Mouse (Mus musculus) C2C12 (cell line): ENCODE data around the gene Frmd4a. TPM values are rescaled to one million over a fixed set of nuclear protein-coding genes. Genes with fewer than 3 reads are reported as not detected.

ENCODE experiments used
- H3K27me3 ChIP-seq: one replicate; pipeline ENCODE4 v1.6.1; 2011; ENCODE audit not compliant: control insufficient read depth, insufficient read depth, insufficient read length
- H3K36me3 ChIP-seq: one replicate; pipeline ENCODE4 v1.6.1; 2011; ENCODE audit not compliant: control insufficient read depth, insufficient read depth
- H3K4me3 ChIP-seq: one replicate; pipeline ENCODE4 v1.5.1; 2011; ENCODE audit warnings: mild to moderate bottlenecking, control low read depth; ENCODE audit not compliant: poor library complexity, insufficient read depth, severe bottlenecking
- H3K79me2 ChIP-seq: one replicate; pipeline ENCODE4 v1.6.1; 2011; ENCODE audit not compliant: control insufficient read depth, insufficient read depth
- H3K79me3 ChIP-seq: one replicate; pipeline ENCODE4 v1.6.1; 2011; ENCODE audit warnings: low read depth, control low read depth
- H3ac ChIP-seq: one replicate; pipeline ENCODE3; 2011; ENCODE audit warnings: low read depth; ENCODE audit not compliant: control insufficient read depth, insufficient read length
- CEBPB ChIP-seq: IDR thresholded peaks from one replicate; pipeline ENCODE4 v1.6.1; 2011; ENCODE audit warnings: low read depth, mild to moderate bottlenecking, control low read depth, moderate library complexity
- CTCF ChIP-seq: IDR thresholded peaks from one replicate; pipeline ENCODE4 v1.5.1; 2011; ENCODE audit not compliant: control insufficient read depth, insufficient read depth, insufficient read length
- FOSL1 ChIP-seq: IDR thresholded peaks from one replicate; pipeline ENCODE4 v1.8.0; 2011; ENCODE audit warnings: mild to moderate bottlenecking, low read length; ENCODE audit not compliant: poor library complexity, insufficient read depth, severe bottlenecking
- MAX ChIP-seq: IDR thresholded peaks from one replicate; pipeline ENCODE4 v1.6.1; 2011; ENCODE audit warnings: mild to moderate bottlenecking, control low read depth
- MYOD1 ChIP-seq: IDR thresholded peaks from one replicate; pipeline ENCODE4 v1.6.1; 2011; ENCODE audit warnings: low read depth; ENCODE audit not compliant: control insufficient read depth, insufficient read length
- MYOG ChIP-seq: IDR thresholded peaks from one replicate; pipeline ENCODE4 v1.6.1; 2011; ENCODE audit not compliant: control insufficient read depth, insufficient read length; ENCODE audit errors: extremely low read depth
- USF1 ChIP-seq: IDR thresholded peaks from one replicate; pipeline ENCODE4 v1.6.1; 2011; ENCODE audit warnings: low read depth, mild to moderate bottlenecking, control low read depth, moderate library complexity
- polyA plus RNA-seq: library from polyadenylated mRNA; unstranded; fragments of >200 nt; fragmentation: generic; extraction: Trizol; gene quantifications from one replicate; pipeline ENCODE4 v1.2.1, GENCODE M21; 2012; ENCODE audit warnings: missing spikeins

Frmd4a gene
- polyA plus RNA-seq, 1 experiment = 32.7 TPM

DNA sequence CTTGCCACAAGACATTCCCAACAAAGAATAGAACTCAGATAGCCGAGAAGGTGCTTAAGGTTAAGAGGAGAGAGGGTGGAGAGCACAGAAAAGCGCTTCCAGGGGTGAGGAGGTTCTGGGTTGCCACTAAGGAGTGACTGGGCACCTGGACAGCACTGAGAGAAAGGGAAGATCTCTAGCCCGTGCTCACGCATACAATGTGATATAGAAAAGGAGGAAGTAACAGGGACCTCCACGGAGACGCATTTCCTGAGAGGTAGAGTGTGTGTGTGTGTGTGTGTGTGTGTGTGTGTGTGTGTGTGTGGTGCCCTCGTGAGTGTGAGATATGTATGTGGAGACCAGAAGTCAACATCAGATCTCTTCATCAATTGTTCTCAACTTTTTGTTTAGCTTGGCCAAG is 377.1 kb downstream of the Frmd4a start:
- no peaks in the 10 kb centered on the region for H3K27me3 ChIP-seq
- H3K4me3 ChIP-seq = no peak overlapping the region
- H3ac ChIP-seq = no peak overlapping the region
- peaks cover 5% of the 10 kb centered on the region for H3K36me3 ChIP-seq
- TF ChIP-seq MYOD1 (no peak), MAX (no peak), CTCF (no peak)
- peaks cover 12% of the 10 kb centered on the region for H3K79me3 ChIP-seq
- H3K79me2 ChIP-seq = peaks cover 36% of the 10 kb centered on the region

DNA sequence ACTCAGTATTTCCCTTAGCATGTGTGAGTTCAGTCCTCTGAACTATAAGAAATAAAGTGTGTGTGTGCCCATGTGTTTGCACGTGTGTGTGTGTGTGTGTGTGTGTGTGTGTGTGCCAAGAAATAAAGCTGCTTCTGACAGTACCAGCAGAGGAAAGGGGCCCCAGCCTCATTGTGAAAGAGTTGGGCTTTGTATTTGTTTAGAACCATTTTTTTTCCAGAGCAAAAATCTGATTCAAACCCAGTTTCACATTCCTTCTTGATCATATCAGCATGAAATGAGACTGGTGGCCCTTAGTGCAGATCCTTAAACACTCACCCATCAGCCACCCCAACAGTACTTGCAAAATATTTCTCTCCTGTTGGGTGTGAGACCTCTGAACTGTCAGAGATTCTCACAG is 382.2 kb downstream of the Frmd4a start:
- H3K79me3 ChIP-seq = peaks cover 37% of the 10 kb centered on the region
- H3K27me3 ChIP-seq = no peaks in the 10 kb centered on the region
- no peak overlapping the region for H3K4me3 ChIP-seq
- peaks cover under 1% of the 10 kb centered on the region for H3K36me3 ChIP-seq
- no peak for TF ChIP-seq USF1
- TF ChIP-seq CEBPB = peak; percentile 11
- H3ac ChIP-seq = no peak overlapping the region
- peaks cover 54% of the 10 kb centered on the region for H3K79me2 ChIP-seq

GRCm38 (mm10) chr2:4400771-4401596 is 383.5 kb downstream of the Frmd4a start:
- H3K79me2 ChIP-seq = peaks cover 67% of the 10 kb centered on the region
- peaks cover 6% of the 10 kb centered on the region for H3K36me3 ChIP-seq
- H3K79me3 ChIP-seq = peaks cover 48% of the 10 kb centered on the region
- TF ChIP-seq MYOD1 (no peak), FOSL1 (no peak), MAX (no peak), MYOG (no peak), USF1 (no peak), CEBPB (no peak), CTCF (no peak)
- peak overlapping the region; percentile 81 for H3ac ChIP-seq
- no peaks in the 10 kb centered on the region for H3K27me3 ChIP-seq
- peak overlapping the region; percentile 63 for H3K4me3 ChIP-seq

- TF ChIP-seq CEBPB = no peak
- TF ChIP-seq MYOD1 = no peak
- no peak for TF ChIP-seq MYOG
- TF ChIP-seq USF1 = no peak
- TF ChIP-seq CTCF = no peak
- TF ChIP-seq MAX = no peak
- TF ChIP-seq FOSL1 = no peak
- Histone ChIP-seq H3K36me3 (peaks cover 6% of the 10 kb centered on the region), H3K4me3 (peak overlapping the region; percentile 63), H3K79me3 (peaks cover 55% of the 10 kb centered on the region), H3K79me2 (peaks cover 70% of the 10 kb centered on the region), H3ac (peak overlapping the region; percentile 40), H3K27me3 (no peaks in the 10 kb centered on the region)
Measured at GRCm38 (mm10) chr2:4401597-4402581, 384.4 kb downstream of the Frmd4a start.

DNA sequence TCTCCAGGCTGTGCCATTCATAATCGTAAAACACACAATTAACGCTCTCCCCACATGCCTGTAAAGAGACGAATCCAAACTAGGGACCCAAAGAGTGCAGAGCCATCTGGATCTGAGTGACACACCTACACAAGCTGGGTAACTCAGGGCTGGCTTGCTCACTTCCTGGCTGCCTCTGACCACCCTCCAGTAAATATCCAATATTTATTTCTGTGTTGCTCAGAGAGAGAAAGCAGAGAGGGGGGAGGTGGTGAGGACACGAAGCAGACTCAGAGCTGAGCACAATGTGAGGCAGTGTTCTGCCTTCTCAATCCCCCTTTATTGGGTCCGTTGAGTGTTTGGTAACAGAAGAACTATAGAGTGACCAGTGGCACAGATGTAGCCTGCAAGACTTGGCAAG is 389.5 kb downstream of the Frmd4a start:
- peaks cover 94% of the 10 kb centered on the region for H3K79me3 ChIP-seq
- H3K79me2 ChIP-seq = peaks cover 100% of the 10 kb centered on the region
- H3K36me3 ChIP-seq = peaks cover 22% of the 10 kb centered on the region
- no peaks in the 10 kb centered on the region for H3K27me3 ChIP-seq
- TF ChIP-seq MAX (no peak), FOSL1 (no peak), CEBPB (no peak), MYOD1 (no peak), USF1 (no peak), MYOG (no peak), CTCF (no peak)
- no peak overlapping the region for H3K4me3 ChIP-seq
- H3ac ChIP-seq = no peak overlapping the region
